Mouse (Mus musculus): ENCODE measurements around the gene Akap9. TPM values are rescaled to one million over a fixed set of nuclear protein-coding genes. Genes with fewer than 3 reads are reported as not detected.

Akap9 gene
- 10 to 100 TPM; 38.3 to 47.2 TPM for total RNA-seq (2023)

DNA sequence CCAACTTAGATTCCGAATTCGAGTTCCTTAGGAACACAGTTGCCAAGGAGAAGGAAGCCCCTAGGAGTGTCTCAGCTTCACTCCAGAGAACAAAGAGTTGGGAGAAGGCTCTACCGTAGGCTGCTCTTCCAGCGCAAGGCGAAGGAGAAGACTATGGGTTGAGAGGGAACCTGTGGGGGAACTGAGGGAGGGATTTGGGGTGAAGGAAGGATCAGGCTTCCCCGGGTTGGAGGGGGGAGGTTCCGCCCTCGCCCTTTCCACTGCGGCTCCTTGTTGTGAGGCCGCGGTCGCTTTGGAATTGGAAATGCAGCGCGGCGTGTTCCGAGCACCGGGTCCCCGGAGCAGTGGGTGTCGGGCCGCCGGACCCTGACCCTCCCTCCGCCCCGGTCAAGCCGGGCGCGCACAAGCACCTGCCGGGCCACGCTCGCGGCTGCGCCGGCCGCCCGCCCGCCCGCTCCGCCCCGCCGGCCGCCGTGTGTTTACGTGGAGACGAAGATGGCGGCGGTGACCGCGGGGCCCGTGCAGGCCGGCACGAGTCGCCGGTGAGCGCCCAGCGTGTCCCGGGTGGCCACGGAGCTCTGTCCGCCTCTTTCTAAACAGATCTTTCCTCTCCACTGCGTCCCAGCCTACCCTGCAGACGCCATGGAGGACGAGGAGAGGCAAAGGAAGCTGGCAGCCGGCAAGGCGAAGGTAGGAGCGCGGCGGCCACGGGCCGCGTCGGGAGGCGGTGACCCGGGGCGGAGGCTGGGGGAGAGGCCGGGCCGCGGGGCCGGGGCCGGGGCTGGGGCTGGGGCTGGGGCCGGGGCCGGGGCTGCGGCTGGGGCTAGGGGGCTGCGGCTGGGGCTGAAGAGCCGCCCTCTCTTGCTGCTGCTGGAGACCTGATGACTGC lies at the start of gene Akap9:
Gene Akap9, plus strand, starts transcription at position 254 of the 889 bp plus-strand sequence.

GRCm38 (mm10) chr5:3893459-3894293 lies 34.2 kb upstream of the Akap9 start, which contains the start of gene Mterf1a:
Mterf1a (minus strand) TSS chr5:3893933.

DNA sequence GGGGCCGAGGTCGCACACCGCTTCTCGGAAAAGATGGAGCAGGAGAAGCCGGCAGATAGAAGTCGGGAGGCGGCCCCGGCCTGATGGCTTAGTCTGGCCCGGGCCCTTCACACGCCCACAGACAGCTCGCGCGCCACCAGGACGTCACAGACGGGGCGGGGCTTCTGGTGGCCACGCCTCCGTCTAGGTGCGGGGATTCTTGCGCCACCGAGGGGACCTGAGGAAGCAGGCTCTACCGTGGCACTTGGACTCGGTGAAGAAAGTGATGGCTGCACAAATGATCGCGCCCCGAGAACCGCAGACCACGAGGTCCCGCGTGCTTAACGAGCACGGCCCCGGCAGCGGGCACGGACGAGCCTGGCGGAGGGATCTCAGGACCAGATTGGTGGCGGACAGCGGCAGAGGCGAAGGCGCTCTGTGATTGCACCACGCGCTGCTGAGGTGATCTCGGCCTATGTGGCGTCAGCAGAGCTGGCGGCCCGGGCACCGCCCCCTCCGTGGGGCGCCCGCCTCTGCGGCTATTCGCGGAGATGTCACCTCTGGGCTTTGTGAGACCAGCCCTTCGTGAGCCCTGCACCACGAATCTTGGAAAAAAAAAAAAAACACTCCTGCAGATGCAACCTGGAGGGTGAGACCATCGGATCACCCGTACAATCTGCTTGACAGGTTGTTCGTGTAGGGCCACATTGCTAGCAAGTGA lies 176.6 kb downstream of the Akap9 start, which contains the start of gene Cyp51:
Gene Cyp51, minus strand, starts transcription at position 406 of the 700 bp plus-strand sequence.

Other genes starting within 250 kb of the Akap9 start
- 10 to 100 TPM; 19.5 to 27.9 TPM for gene Ankib1, start 125.1 kb upstream of the Akap9 start, total RNA-seq (2023)
- gene Krit1, start 124.9 kb upstream of the Akap9 start, total RNA-seq (2023), result 10 to 100 TPM; 36.8 to 41.1 TPM
- not detected for gene Lrrd1, start 82.9 kb upstream of the Akap9 start, total RNA-seq (2023)
- gene Mterf1a, start 34.1 kb upstream of the Akap9 start, total RNA-seq (2023), result 1 to 10 TPM; 7.1 to 9.7 TPM
- 10 to 100 TPM in 1 of 2 experiments, 1 to 10 TPM in 1; 6.7 to 10.5 TPM for gene Cyp51, start 176.7 kb downstream of the Akap9 start, total RNA-seq (2023)